Mouse (Mus musculus) kidney, embryonic 14.5 days (tissue): Measurements from ENCODE around the gene Slit1. TPM values are rescaled to one million over a fixed set of nuclear protein-coding genes. Genes with fewer than 3 reads are reported as not detected.

Experiments used
- ATAC-seq: fragments of 200-750 bp; cut with Nextera tagmentation; 2 replicates; pipeline ENCODE4 v1.8.0; 2017; ENCODE audit warnings: moderate number of reproducible peaks, mild to moderate bottlenecking, moderate TSS enrichment, moderate library complexity; ENCODE audit not compliant: low FRiP score, low TSS enrichment
- H3K27ac ChIP-seq: fragments of 300-500 bp; sonication (generic); 2 replicates; pipeline ENCODE4 v1.5.1; 2014; ENCODE audit warnings: low read depth, mild to moderate bottlenecking, low read length, moderate library complexity, mixed read lengths
- H3K27me3 ChIP-seq: fragments of 300-500 bp; sonication (generic); 2 replicates; pipeline ENCODE4 v1.6.1; 2014; ENCODE audit warnings: mild to moderate bottlenecking, low read length; ENCODE audit not compliant: control insufficient read depth, insufficient read depth
- H3K36me3 ChIP-seq: fragments of 300-500 bp; sonication (generic); 2 replicates; pipeline ENCODE4 v1.6.1; 2014; ENCODE audit warnings: low read length, mixed read lengths; ENCODE audit not compliant: control insufficient read depth, insufficient read depth
- H3K4me1 ChIP-seq: fragments of 300-500 bp; sonication (generic); 2 replicates; pipeline ENCODE4 v1.6.1; 2014; ENCODE audit warnings: low read length, mixed read lengths; ENCODE audit not compliant: control insufficient read depth, insufficient read depth
- H3K4me2 ChIP-seq: fragments of 300-500 bp; sonication (generic); replicated peaks from 2 replicates; pipeline ENCODE4 v1.6.1; 2014; ENCODE audit warnings: low read depth, mild to moderate bottlenecking, low read length
- H3K4me3 ChIP-seq: fragments of 300-500 bp; sonication (generic); 2 replicates; pipeline ENCODE4 v1.5.1; 2014; ENCODE audit warnings: mild to moderate bottlenecking, low read length
- H3K9ac ChIP-seq: fragments of 300-500 bp; sonication (generic); 2 replicates; pipeline ENCODE4 v1.6.1; 2014; ENCODE audit warnings: low read depth, mild to moderate bottlenecking, low read length, moderate library complexity
- H3K9me3 ChIP-seq: fragments of 300-500 bp; sonication (generic); 2 replicates; pipeline ENCODE4 v1.6.1; 2016; ENCODE audit warnings: low read length; ENCODE audit not compliant: control insufficient read depth
- WGBS: fragments of 180-500 bp; shearing (Covaris S2); extraction: QIAGEN DNeasy Blood & Tissue Kit; methylation state at CpG from one replicate; pipeline ENCODE4 v1.1.7; 2014; 5-methylcytosine and 5-hydroxymethylcytosine counted together
- polyA plus RNA-seq: library from polyadenylated mRNA; unstranded; fragments of >200 nt; fragmentation: Nextera tagmentation; extraction: Ambion mirVana; gene quantifications from 2 replicates; pipeline ENCODE4 v1.2.1, GENCODE M21; 2014

The Slit1 gene
- polyA plus RNA-seq, 1 experiment from 2014 or later: 6.0 TPM

GRCm38 (mm10) chr19:41738429-41738805 lies 5.0 kb downstream of the Slit1 start:
- ATAC-seq: no peak
- no peak overlapping the region for H3K4me2 ChIP-seq
- peaks cover 33% of the 10 kb centered on the region for H3K27me3 ChIP-seq

GRCm38 (mm10) chr19:41737657-41738428 lies 5.6 kb downstream of the Slit1 start:
- Histone ChIP-seq H3K4me3 (no peak overlapping the region), H3K4me1 (peaks cover 6% of the 10 kb centered on the region), H3K36me3 (no peaks in the 10 kb centered on the region), H3K27ac (no peak overlapping the region), H3K27me3 (peaks cover 27% of the 10 kb centered on the region), H3K4me2 (peak overlapping the region; percentile 11; the same call in 1 of the 2 replicates), H3K9me3 (no peaks in the 10 kb centered on the region), H3K9ac (no peak overlapping the region)
- WGBS: 7% methylated on average over 15 of the region's 18 CpGs
- no peak for ATAC-seq

More at GRCm38 (mm10) chr19:41738429-41738805, 5.0 kb downstream of the Slit1 start:
- WGBS: 27% methylated on average over 14 of the region's 14 CpGs
- H3K4me1 ChIP-seq: peaks cover 10% of the 10 kb centered on the region
- no peaks in the 10 kb centered on the region for H3K9me3 ChIP-seq
- H3K4me3 ChIP-seq: no peak overlapping the region
- H3K36me3 ChIP-seq: no peaks in the 10 kb centered on the region
- H3K27ac ChIP-seq: no peak overlapping the region
- no peak overlapping the region for H3K9ac ChIP-seq

GRCm38 (mm10) chr19:41734685-41735084 lies 8.8 kb downstream of the Slit1 start:
- Histone ChIP-seq H3K36me3 (no peaks in the 10 kb centered on the region), H3K9ac (no peak overlapping the region), H3K4me2 (no peak overlapping the region), H3K27ac (no peak overlapping the region), H3K4me1 (peaks cover 4% of the 10 kb centered on the region; the same call in 1 of the 2 replicates), H3K4me3 (no peak overlapping the region), H3K27me3 (peaks cover 19% of the 10 kb centered on the region), H3K9me3 (peaks cover 8% of the 10 kb centered on the region)
- 20% methylated on average over 10 of the region's 10 CpGs for WGBS
- peak; percentile 68 for ATAC-seq

- Histone ChIP-seq H3K4me2 (no peak overlapping the region), H3K27me3 (no peaks in the 10 kb centered on the region), H3K4me1 (peaks cover 6% of the 10 kb centered on the region; the same call in 1 of the 2 replicates), H3K27ac (no peak overlapping the region), H3K4me3 (no peak overlapping the region), H3K36me3 (no peaks in the 10 kb centered on the region), H3K9ac (no peak overlapping the region), H3K9me3 (no peaks in the 10 kb centered on the region)
- ATAC-seq: no peak
- WGBS: 53% methylated on average over 2 of the region's 2 CpGs
Measured at GRCm38 (mm10) chr19:41725491-41725890, 18.0 kb downstream of the Slit1 start.

- H3K27me3 ChIP-seq: no peaks in the 10 kb centered on the region
- H3K4me2 ChIP-seq: no peak overlapping the region
- no peaks in the 10 kb centered on the region for H3K36me3 ChIP-seq
- H3K9me3 ChIP-seq: no peaks in the 10 kb centered on the region
- WGBS: 30% methylated on average over 9 of the region's 9 CpGs
- ATAC-seq: peak; percentile 78
- H3K27ac ChIP-seq: no peak overlapping the region
- no peak overlapping the region for H3K9ac ChIP-seq
- no peak overlapping the region for H3K4me3 ChIP-seq
- H3K4me1 ChIP-seq: peaks cover 6% of the 10 kb centered on the region; the same call in 1 of the 2 replicates
Measured at GRCm38 (mm10) chr19:41724831-41725470, 18.5 kb downstream of the Slit1 start.

- Histone ChIP-seq H3K27me3 (no peaks in the 10 kb centered on the region), H3K36me3 (no peaks in the 10 kb centered on the region), H3K4me3 (no peak overlapping the region), H3K9ac (no peak overlapping the region), H3K9me3 (no peaks in the 10 kb centered on the region), H3K27ac (no peak overlapping the region), H3K4me2 (no peak overlapping the region), H3K4me1 (peaks cover 6% of the 10 kb centered on the region; the same call in 1 of the 2 replicates)
- 6% methylated on average over 2 of the region's 2 CpGs for WGBS
- ATAC-seq: peak; percentile 44
Measured at GRCm38 (mm10) chr19:41723337-41723736, 20.1 kb downstream of the Slit1 start.

- Histone ChIP-seq H3K27me3 (no peaks in the 10 kb centered on the region), H3K27ac (no peak overlapping the region), H3K4me3 (no peak overlapping the region), H3K9me3 (no peaks in the 10 kb centered on the region), H3K4me1 (peaks cover 13% of the 10 kb centered on the region; the same call in 1 of the 2 replicates), H3K4me2 (no peak overlapping the region), H3K36me3 (no peaks in the 10 kb centered on the region), H3K9ac (no peak overlapping the region)
- ATAC-seq: no peak
- WGBS: 79% methylated on average over 8 of the region's 8 CpGs
Measured at GRCm38 (mm10) chr19:41719436-41719835, 24.0 kb downstream of the Slit1 start.

- H3K27ac ChIP-seq: peak overlapping the region; percentile 37; the same call in 1 of the 2 replicates
- 0 out of 2 replicates have a peak overlapping the region, but pooled peaks have one; percentile 12 for H3K9ac ChIP-seq
- H3K9me3 ChIP-seq: no peaks in the 10 kb centered on the region
- no peaks in the 10 kb centered on the region for H3K27me3 ChIP-seq
- H3K36me3 ChIP-seq: no peaks in the 10 kb centered on the region
- H3K4me1 ChIP-seq: peaks cover 14% of the 10 kb centered on the region; the same call in 1 of the 2 replicates
- peak overlapping the region; percentile 21; the same call in 1 of the 2 replicates for H3K4me2 ChIP-seq
- WGBS: 22% methylated on average over 19 of the region's 19 CpGs
- ATAC-seq: peak; percentile 93
- no peak overlapping the region for H3K4me3 ChIP-seq
Measured at GRCm38 (mm10) chr19:41716233-41717218, 26.9 kb downstream of the Slit1 start.
